Mouse (Mus musculus): Measurements from ENCODE around the gene Pde10a.

Gene Pde10a

GRCm38 (mm10) chr17:8525225-8525721 is at the start of gene Pde10a:
Pde10a (plus strand) TSS chr17:8525372.
- DNase-seq = peak; percentile 30

GRCm38 (mm10) chr17:8478554-8478953 is 46.6 kb upstream of the Pde10a start:
- no peak for DNase-seq

DNA sequence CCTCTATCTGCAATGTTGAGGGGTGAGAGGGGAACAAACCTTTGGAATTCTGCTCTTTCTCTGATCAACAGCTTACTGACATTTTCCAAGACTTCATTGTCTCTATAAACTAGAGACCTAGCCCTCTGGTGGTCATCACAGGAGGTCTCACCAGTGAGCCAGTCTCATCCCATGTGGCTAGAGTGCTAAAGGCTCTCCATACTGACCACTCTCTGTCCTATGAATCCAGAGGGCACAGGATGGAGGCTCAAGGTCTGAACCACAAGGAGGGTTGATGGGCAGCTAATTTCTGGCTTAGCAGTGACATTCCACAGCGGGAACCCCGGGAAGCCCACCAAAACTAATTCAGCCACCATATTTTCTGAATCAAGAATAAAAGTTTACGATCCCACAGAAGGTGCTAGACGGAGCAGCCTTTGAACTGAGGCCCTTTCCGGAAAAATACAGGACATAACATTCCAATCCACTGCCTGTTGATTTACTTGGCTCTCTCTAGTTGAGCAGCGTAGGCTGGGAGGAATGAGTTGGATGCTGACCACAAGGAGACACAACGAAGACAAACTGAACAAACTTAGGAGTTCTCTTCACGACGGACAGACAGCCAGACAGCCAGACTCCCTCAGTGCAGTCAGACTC is 45.6 kb upstream of the Pde10a start:
- DNase-seq = no peak

GRCm38 (mm10) chr17:8481797-8482196 is 43.4 kb upstream of the Pde10a start:
- no peak for DNase-seq

DNA sequence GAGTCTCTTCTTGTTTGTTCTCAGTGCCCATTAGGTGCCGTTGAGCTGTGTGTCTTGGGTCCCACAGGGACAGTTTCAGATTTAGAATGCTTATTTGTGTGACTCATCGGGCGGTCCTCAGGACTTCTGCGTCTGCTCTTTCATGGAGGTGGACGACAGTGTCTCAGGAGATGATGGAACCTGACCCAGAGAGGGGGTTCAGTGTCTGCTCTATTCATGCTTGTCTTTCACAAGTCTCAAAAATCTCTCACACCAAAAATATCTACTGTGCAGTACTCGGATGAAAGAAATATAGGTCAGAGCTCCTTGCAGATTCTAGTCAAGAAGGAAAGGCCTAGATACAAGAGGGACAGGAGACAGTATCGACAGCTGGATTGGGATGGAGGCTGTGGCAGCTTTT is 42.3 kb upstream of the Pde10a start:
- no peak for DNase-seq

GRCm38 (mm10) chr17:8484246-8484645 is 40.9 kb upstream of the Pde10a start:
- no peak for DNase-seq

DNA sequence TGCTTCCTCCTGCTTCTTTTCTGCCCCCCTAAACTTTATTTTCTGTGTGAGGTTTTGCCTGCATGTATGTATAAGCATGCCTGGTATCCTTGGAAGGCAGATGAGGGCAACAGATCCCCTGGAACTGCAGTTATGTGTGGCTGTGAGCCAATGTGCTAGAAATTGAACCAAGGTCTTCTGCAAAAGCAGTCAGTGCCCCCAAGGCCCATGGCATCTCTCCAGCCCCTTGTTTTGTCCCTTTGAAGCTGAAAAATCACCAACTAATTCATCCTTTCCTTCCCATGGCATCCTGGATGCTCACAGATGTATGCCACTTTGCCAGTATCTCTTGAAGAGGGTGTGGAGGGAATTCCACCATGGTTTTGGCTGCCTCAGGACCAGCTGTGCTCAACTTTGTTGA is 40.0 kb upstream of the Pde10a start:
- no peak for DNase-seq

DNA sequence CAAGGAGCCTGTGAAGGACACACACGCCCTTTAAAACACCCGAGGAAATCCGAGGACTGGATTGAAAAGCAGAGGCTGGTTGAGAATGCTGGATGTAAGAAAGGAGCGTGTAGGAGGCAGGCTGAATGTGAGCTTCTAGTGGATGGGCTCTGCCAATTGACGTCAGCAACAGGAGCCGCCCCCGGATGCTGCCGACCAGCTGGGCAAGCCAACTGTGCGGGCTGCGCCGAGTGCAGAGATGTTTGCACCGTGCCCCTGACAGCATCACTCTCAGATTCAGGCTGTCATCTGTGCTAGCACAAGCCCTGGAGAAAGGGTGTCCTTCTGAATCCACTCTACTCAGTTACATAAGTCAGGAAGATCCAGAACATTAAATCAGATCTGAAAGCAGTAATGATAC is 37.3 kb upstream of the Pde10a start:
- no peak for DNase-seq

DNA sequence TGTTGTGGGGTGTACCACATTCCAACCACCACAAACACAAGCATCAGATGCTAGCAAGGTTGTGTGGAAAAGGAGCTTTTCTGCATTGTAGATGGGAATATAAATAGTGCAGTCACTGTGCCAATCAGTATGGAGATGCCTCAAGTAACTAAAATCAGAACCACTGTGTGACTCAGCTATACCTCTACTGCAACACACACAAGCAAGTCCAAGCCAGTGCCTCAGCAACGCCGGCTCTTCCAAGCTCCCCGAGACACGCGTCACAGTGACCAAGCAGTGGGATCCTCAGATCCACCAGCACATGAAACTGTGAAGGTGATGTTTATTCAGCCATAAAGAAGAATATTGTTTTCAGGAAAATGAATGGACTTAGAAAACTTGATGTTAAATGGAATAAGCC is 34.2 kb upstream of the Pde10a start:
- DNase-seq = no peak

DNA sequence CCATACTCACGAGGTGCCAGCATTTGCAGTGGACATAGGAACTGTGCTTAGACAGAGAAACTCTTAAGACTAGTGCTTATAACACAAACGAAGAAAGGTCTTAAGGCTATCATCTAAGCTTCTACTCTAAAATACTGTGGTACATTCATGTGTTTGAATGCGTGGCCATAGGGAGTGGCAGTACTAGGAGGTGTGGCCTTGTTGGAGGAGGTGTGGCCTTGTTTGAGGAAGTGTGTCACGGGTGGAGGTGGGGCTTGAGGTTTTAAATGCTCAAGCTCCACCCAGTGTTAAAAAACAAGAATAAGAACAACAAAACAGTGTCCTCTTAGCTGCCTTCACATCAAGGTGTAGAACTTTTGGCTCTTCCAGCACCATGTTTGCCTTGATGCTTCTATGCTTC is 31.7 kb upstream of the Pde10a start:
- no peak for DNase-seq

GRCm38 (mm10) chr17:8498151-8498550 is 27.0 kb upstream of the Pde10a start:
- DNase-seq = no peak

DNA sequence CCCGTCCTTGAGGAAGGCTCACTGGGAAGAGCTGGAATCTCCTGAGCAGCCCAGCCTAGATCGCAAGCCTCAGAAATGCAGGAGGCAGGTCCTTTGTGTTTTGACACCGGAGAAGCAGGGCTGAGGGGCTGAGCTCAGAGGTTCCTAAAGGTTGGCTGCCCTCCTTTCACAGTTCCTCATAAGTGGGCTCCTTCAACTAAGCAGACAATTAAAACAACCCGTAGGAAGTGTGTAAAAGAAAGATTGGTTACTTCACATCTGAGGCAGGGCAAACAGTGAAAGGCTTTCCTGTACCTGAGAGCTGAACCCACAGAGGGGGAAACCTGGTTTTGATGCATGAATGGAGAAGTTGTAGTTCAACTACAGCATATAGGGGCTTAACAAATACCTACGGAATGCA is 26.5 kb upstream of the Pde10a start:
- no peak for DNase-seq

GRCm38 (mm10) chr17:8499564-8500117 is 25.5 kb upstream of the Pde10a start:
- no peak for DNase-seq

GRCm38 (mm10) chr17:8504381-8504780 is 20.8 kb upstream of the Pde10a start:
- no peak for DNase-seq

GRCm38 (mm10) chr17:8505669-8506426 is 19.3 kb upstream of the Pde10a start:
- DNase-seq = peak; percentile 86

DNA sequence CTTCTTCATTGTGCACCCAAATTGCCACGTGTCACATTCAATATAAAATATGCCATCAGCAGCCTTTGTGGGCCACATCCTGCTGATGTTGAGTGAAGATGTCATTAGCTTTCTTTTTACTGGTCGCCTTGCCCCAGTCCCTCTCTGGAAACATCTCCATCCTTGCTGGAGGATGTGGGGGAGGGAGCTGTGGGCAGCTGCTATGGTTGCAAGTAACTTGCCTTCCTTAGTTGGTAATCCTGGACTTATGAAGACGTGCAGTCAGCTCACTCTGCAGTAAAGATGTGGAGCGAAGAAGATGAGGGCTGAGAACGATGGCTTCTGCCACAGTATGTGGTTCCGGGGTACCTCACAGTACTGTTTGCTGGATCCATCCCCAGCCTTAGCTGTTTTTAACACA is 18.4 kb upstream of the Pde10a start:
- no peak for DNase-seq

GRCm38 (mm10) chr17:8507654-8508053 is 17.5 kb upstream of the Pde10a start:
- peak; percentile 20 for DNase-seq

- DNase-seq = peak; percentile 92
Measured at GRCm38 (mm10) chr17:8508305-8509141, 16.6 kb upstream of the Pde10a start.

DNA sequence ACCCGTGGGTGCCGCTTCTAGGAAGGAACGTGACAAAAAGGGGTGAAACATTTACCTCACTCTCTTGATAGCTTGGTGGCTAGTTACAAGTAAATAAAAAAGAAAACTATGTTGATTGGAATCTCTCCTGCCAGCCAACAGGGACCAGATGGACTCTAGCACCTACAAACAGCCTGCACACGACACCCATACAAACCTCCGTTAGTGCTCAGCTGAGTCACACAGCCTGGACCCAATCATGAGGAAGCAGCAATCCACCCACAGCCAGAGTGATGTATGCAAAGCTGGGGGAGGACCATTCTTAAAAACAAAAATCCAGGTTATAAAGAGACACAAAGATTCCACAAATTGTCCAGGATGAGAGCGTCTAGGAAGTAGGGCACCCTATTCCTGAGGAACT is 9.2 kb upstream of the Pde10a start:
- DNase-seq = no peak

- no peak for DNase-seq
Measured at GRCm38 (mm10) chr17:8523986-8524385, 1.2 kb upstream of the Pde10a start.

DNA sequence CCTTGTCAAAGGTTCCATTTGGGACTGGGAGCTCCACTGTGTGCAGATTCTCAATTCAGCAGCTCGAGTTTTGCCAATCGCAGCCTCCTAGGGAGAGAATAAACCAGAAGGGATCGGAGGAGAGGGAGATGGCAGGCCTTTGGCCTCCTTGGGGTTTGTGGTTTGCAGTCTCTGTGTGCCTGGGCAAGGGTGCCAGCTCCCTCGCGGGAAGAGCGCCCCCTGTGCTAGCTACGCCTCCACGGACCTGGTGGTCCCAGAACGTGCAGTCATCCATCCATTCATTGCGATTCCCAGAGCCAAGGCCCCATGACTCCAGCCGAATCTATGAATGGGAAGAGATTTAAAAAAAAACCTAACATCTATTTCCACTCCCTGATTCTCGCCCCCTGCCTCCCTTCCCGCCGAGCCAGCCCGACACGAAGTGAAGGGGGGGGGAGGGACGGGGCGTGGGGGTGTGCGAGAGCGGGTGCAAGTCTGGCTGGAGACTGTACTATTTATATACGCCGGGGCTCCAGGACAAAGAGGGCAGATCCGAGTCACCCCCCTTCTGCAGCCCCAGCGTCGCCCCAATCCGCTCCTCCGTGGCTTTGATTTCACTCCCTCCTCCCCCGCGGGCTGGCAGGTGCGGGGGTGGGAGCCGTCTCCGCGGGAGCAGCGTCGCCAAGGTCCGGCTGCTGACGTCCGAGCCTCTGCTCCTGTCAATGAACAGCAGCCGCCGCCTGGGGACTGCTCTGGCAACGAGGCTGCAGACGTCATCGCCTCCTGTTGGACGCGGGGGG is 596 bp upstream of the Pde10a start:
- DNase-seq = peak; percentile 87

- peak; percentile 30 for DNase-seq
Measured at GRCm38 (mm10) chr17:8525971-8526740, 984 bp downstream of the Pde10a start.

Data from embryo, embryonic 11 days (tissue).